Mouse (Mus musculus) MEL (cell line): ENCODE measurements around the gene Cdh16. TPM values are rescaled to one million over a fixed set of nuclear protein-coding genes. Genes with fewer than 3 reads are reported as not detected.

Experiments used
- DNase-seq: peaks from one replicate; pipeline ENCODE4 v3.0.0; 2011; ENCODE audit warnings: low read depth, low spot score
- H3K27ac ChIP-seq: 2 replicates; pipeline ENCODE4 v1.5.1; 2012; ENCODE audit warnings: low read depth, mild to moderate bottlenecking, control low read depth, low read length, moderate library complexity; ENCODE audit not compliant: control insufficient read depth
- H3K27me3 ChIP-seq, 2 experiments: fragments of 150-350 bp in 1 of 2; sonication (generic) in 1 of 2; 2 replicates each; pipeline ENCODE4 v1.6.1; 2012; ENCODE audit warnings: low read length in 2 of 2, mild to moderate bottlenecking in 2 of 2, improper control_type of control experiment in 1 of 2, moderate library complexity in 1 of 2; ENCODE audit not compliant: insufficient read depth in 2 of 2, control insufficient read depth in 1 of 2
- H3K36me3 ChIP-seq, 2 experiments: 2 replicates each; pipeline ENCODE4 v1.6.1; 2012 to 2014; ENCODE audit warnings: low read length in 2 of 2, improper control_type of control experiment in 1 of 2, inconsistent platforms in 1 of 2, mild to moderate bottlenecking in 1 of 2; ENCODE audit not compliant: insufficient read depth in 2 of 2, control insufficient read depth in 1 of 2
- H3K4me1 ChIP-seq, 2 experiments: fragments of 150-350 bp in 1 of 2; sonication (generic) in 1 of 2; 2 replicates each; pipeline ENCODE4 v1.6.1; 2012; ENCODE audit warnings: low read length in 2 of 2, improper control_type of control experiment in 1 of 2, mild to moderate bottlenecking in 1 of 2; ENCODE audit not compliant: insufficient read depth in 2 of 2, control insufficient read depth in 1 of 2
- H3K4me3 ChIP-seq, 2 experiments: fragments of 150-350 bp in 1 of 2; sonication (generic) in 1 of 2; 2 replicates each; pipeline ENCODE4 v1.5.1; 2012; ENCODE audit warnings: low read depth in 2 of 2, low read length in 2 of 2, mild to moderate bottlenecking in 2 of 2, moderate library complexity in 2 of 2, control low read depth in 1 of 2, improper control_type of control experiment in 1 of 2; ENCODE audit not compliant: control insufficient read depth in 1 of 2, insufficient read depth in 1 of 2
- H3K79me2 ChIP-seq: 2 replicates; pipeline ENCODE4 v1.6.1; 2012; ENCODE audit warnings: mild to moderate bottlenecking, low read length, moderate library complexity; ENCODE audit not compliant: control insufficient read depth, poor library complexity, insufficient read depth
- H3K9ac ChIP-seq: 2 replicates; pipeline ENCODE4 v1.6.1; 2012; ENCODE audit warnings: low read depth, mild to moderate bottlenecking, control low read depth, low read length, moderate library complexity; ENCODE audit not compliant: control insufficient read depth, poor library complexity, severe bottlenecking
- H3K9me3 ChIP-seq: fragments of 150-350 bp; sonication (generic); replicated peaks from 2 replicates; pipeline ENCODE4 v1.6.1; 2012; ENCODE audit warnings: mild to moderate bottlenecking, low read length, improper control_type of control experiment, moderate library complexity; ENCODE audit not compliant: insufficient read depth
- BHLHE40 ChIP-seq: IDR thresholded peaks from 2 replicates; pipeline ENCODE4 v1.6.1; 2012; ENCODE audit warnings: low read depth, mild to moderate bottlenecking, inconsistent platforms, low read length, improper control_type of control experiment, borderline replicate concordance
- CHD1 ChIP-seq: IDR thresholded peaks from 2 replicates; pipeline ENCODE4 v1.6.1; 2012; ENCODE audit warnings: low read depth, mild to moderate bottlenecking, inconsistent platforms, low read length, improper control_type of control experiment
- CTCF ChIP-seq, 3 experiments: IDR thresholded peaks in 2 of 3; conservative IDR thresholded peaks in 1 of 3; 2 replicates each; pipeline ENCODE4 v1.5.1; 2011 to 2012; ENCODE audit warnings: low read length in 3 of 3, low read depth in 2 of 3, mild to moderate bottlenecking in 2 of 3, improper control_type of control experiment in 1 of 3, inconsistent platforms in 1 of 3, mixed read lengths in 1 of 3, moderate library complexity in 1 of 3; ENCODE audit not compliant: control insufficient read depth in 1 of 3, insufficient read depth in 1 of 3, poor library complexity in 1 of 3, severe bottlenecking in 1 of 3
- EP300 ChIP-seq, 2 experiments: IDR thresholded peaks; 2 replicates each; pipeline ENCODE4 v1.6.1; 2011; ENCODE audit warnings: improper control_type of control experiment in 2 of 2, low read length in 2 of 2, low read depth in 1 of 2, mild to moderate bottlenecking in 1 of 2
- JUND ChIP-seq: IDR thresholded peaks from 2 replicates; pipeline ENCODE4 v1.6.1; 2011; ENCODE audit warnings: low read depth, mild to moderate bottlenecking, improper control_type of control experiment, low read length
- KAT2A ChIP-seq: conservative IDR thresholded peaks from 2 replicates; pipeline ENCODE4 v1.6.1; 2012; ENCODE audit warnings: low read depth, low read length, improper control_type of control experiment, inconsistent platforms
- MAX ChIP-seq: IDR thresholded peaks from 2 replicates; pipeline ENCODE4 v1.6.1; 2011; ENCODE audit warnings: low read length, improper control_type of control experiment
- MAZ ChIP-seq: IDR thresholded peaks from 2 replicates; pipeline ENCODE4 v1.6.1; 2012; ENCODE audit warnings: low read depth, mild to moderate bottlenecking, inconsistent platforms, low read length, improper control_type of control experiment
- MYB ChIP-seq: IDR thresholded peaks from 2 replicates; pipeline ENCODE4 v1.6.1; 2011; ENCODE audit warnings: mild to moderate bottlenecking, low read depth, low read length, improper control_type of control experiment
- MYC ChIP-seq: IDR thresholded peaks from 2 replicates; pipeline ENCODE4 v1.6.1; 2011; ENCODE audit warnings: low read depth, mild to moderate bottlenecking, low read length, improper control_type of control experiment, moderate library complexity
- NRF1 ChIP-seq: IDR thresholded peaks from 2 replicates; pipeline ENCODE4 v1.6.1; 2014; ENCODE audit warnings: low read depth, mild to moderate bottlenecking, inconsistent platforms, low read length, improper control_type of control experiment, moderate library complexity; ENCODE audit not compliant: poor library complexity, insufficient read depth, severe bottlenecking
- POLR2AphosphoS2 ChIP-seq: IDR thresholded peaks from 2 replicates; pipeline ENCODE4 v1.6.1; 2011; ENCODE audit warnings: low read length, improper control_type of control experiment
- POLR2AphosphoS5 ChIP-seq: IDR thresholded peaks from 2 replicates; pipeline ENCODE4 v1.6.1; 2012; ENCODE audit warnings: low read depth, borderline replicate concordance, mild to moderate bottlenecking, inconsistent platforms, low read length, moderate library complexity, mixed read lengths
- RAD21 ChIP-seq: IDR thresholded peaks from 2 replicates; pipeline ENCODE4 v1.6.1; 2011; ENCODE audit warnings: mild to moderate bottlenecking, low read depth, low read length, improper control_type of control experiment
- SIN3A ChIP-seq: IDR thresholded peaks from 2 replicates; pipeline ENCODE4 v1.6.1; 2012; ENCODE audit warnings: low read length, improper control_type of control experiment, inconsistent platforms
- TAL1 ChIP-seq: IDR thresholded peaks from 2 replicates; pipeline ENCODE4 v1.6.1; 2012; ENCODE audit warnings: mild to moderate bottlenecking, inconsistent platforms, low read length, moderate library complexity, mixed read lengths
- UBTF ChIP-seq: IDR thresholded peaks from 2 replicates; pipeline ENCODE4 v1.6.1; 2012; ENCODE audit warnings: low read depth, mild to moderate bottlenecking, inconsistent platforms, low read length, improper control_type of control experiment, moderate library complexity, borderline replicate concordance; ENCODE audit not compliant: insufficient read depth
- USF1 ChIP-seq: IDR thresholded peaks from 2 replicates; pipeline ENCODE4 v1.6.1; 2014; ENCODE audit warnings: low read depth, mild to moderate bottlenecking, inconsistent platforms, low read length, improper control_type of control experiment, moderate library complexity
- ZC3H11A ChIP-seq: IDR thresholded peaks from 2 replicates; pipeline ENCODE4 v1.6.1; 2012; ENCODE audit warnings: low read depth, mild to moderate bottlenecking, inconsistent platforms, low read length, improper control_type of control experiment
- ZKSCAN1 ChIP-seq: IDR thresholded peaks from 2 replicates; pipeline ENCODE4 v1.6.1; 2012; ENCODE audit warnings: low read depth, mild to moderate bottlenecking, inconsistent platforms, low read length, improper control_type of control experiment, moderate library complexity
- ZMIZ1 ChIP-seq: IDR thresholded peaks from 2 replicates; pipeline ENCODE4 v1.6.1; 2012; ENCODE audit warnings: low read depth, mild to moderate bottlenecking, inconsistent platforms, low read length, improper control_type of control experiment, moderate library complexity
- ZNF384 ChIP-seq: IDR thresholded peaks from 2 replicates; pipeline ENCODE4 v1.6.1; 2012; ENCODE audit warnings: low read depth, mild to moderate bottlenecking, inconsistent platforms, low read length, improper control_type of control experiment
- polyA plus RNA-seq, 2 experiments: library from polyadenylated mRNA; stranded (reverse) in 1 of 2; unstranded in 1 of 2; fragments of >175 nt in 1 of 2; fragments of >200 nt in 1 of 2; gene quantifications; 2 replicates each; pipeline versions ENCODE4 v1.2.1 to v1.2.4; 2012; ENCODE audit warnings: low replicate concordance in 2 of 2, low read depth in 1 of 2; ENCODE audit not compliant: insufficient read length in 2 of 2, insufficient read depth in 1 of 2, missing spikeins in 1 of 2
- total RNA-seq: library from RNA; depleted of rRNA; stranded (reverse); fragments of 300-350 nt; gene quantifications from 2 replicates; pipeline ENCODE4 v1.2.3, GENCODE M21; 2012

The Cdh16 gene
- total and polyA plus RNA-seq, 3 experiments = 0.45 TPM; not detected in 2

GRCm38 (mm10) chr8:104607944-104608343 lies 16.3 kb downstream of the Cdh16 start:
- Histone ChIP-seq H3K9ac (no peak overlapping the region), H3K4me3 (no peak overlapping the region), H3K4me1 (0 out of 4 replicates have a peak, but pooled peaks cover 0 to 6% of the 10 kb centered on the region in 2 experiments), H3K79me2 (no peaks in the 10 kb centered on the region), H3K27me3 (no peaks in the 10 kb centered on the region), H3K9me3 (no peaks in the 10 kb centered on the region)
- no peak for DNase-seq
- TF ChIP-seq BHLHE40 (no peak), MAX (no peak), NRF1 (no peak), EP300 (IDR thresholded peaks at IDR 0.05; ENCODE audit: low read depth in 1 of 2, low read length in 2 of 2) (no peak), JUND (no peak), ZNF384 (no peak), UBTF (no peak), USF1 (no peak), TAL1 (no peak), ZMIZ1 (no peak), MYB (no peak), ZKSCAN1 (no peak), ZC3H11A (no peak), CTCF (IDR thresholded peaks at IDR 0.05 in 2 of 3, conservative IDR thresholded peaks at IDR 0.05 in 1 of 3; ENCODE audit: control insufficient read depth in 1 of 3, insufficient read depth in 1 of 3, low read depth in 2 of 3, low read length in 3 of 3, poor library complexity in 1 of 3, severe bottlenecking in 1 of 3) (no peak), POLR2AphosphoS5 (no peak)
- TF ChIP-seq, all 39 proteins: peak for 0
- H3K36me3 ChIP-seq = no peaks in the 10 kb centered on the region
- no peak overlapping the region for H3K27ac ChIP-seq

GRCm38 (mm10) chr8:104606329-104606728 lies 17.9 kb downstream of the Cdh16 start:
- H3K36me3 ChIP-seq = no peaks in the 10 kb centered on the region
- H3K27ac ChIP-seq = no peak overlapping the region
- no peak overlapping the region for H3K4me3 ChIP-seq
- DNase-seq = no peak
- no peak overlapping the region for H3K9ac ChIP-seq
- H3K4me1 ChIP-seq = 0 out of 4 replicates have a peak, but pooled peaks cover 0 to 4% of the 10 kb centered on the region in 2 experiments
- H3K9me3 ChIP-seq = no peaks in the 10 kb centered on the region
- H3K27me3 ChIP-seq = no peaks in the 10 kb centered on the region
- TF ChIP-seq MYB (no peak), KAT2A (no peak), SIN3A (no peak), POLR2AphosphoS2 (no peak), RAD21 (no peak), MAX (no peak), MYC (no peak), ZC3H11A (no peak), USF1 (no peak), CHD1 (no peak), MAZ (no peak)
- TF ChIP-seq, all 39 proteins: peak for 0
- H3K79me2 ChIP-seq = no peaks in the 10 kb centered on the region
